Mouse (Mus musculus) thymus, postnatal 4 days (tissue): ENCODE data around the gene Rnf224.

Experiments used
- DNase-seq: peaks from one replicate; pipeline ENCODE4 v3.0.0; 2021

Gene Rnf224

DNA sequence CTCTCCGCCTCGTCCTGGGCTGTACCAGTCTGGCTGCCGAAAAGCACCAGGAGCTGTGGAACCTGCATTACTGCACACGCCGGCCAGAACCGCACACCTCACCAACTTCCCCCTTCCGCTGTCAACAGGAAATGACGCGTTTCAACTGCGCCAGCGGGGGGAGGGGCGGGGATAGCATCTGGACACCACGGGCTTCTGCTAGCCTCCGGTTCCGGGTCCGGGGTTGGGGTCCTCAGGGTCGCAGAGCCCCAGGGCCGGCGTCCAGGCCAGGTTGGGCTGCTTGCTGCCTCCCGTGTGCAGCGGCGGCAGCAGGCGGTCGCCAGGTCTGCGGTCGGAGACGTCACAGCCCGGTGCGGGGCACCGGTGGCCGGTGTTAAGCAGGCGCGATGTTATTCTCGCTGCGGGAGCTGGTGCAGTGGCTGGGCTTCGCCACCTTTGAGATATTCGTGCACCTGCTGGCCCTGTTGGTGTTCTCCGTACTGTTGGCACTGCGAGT lies 18.7 kb upstream of the Rnf224 start, which contains the start of gene Tmem203:
Gene Tmem203, plus strand, starts transcription at position 156 of the 496 bp plus-strand sequence.
- DNase-seq = peak; percentile 91

GRCm38 (mm10) chr2:25252331-25252730 lies 15.7 kb upstream of the Rnf224 start:
- DNase-seq = peak; percentile 62

GRCm38 (mm10) chr2:25246183-25247072 lies 9.8 kb upstream of the Rnf224 start, which contains the start of gene AL732309.1:
Gene AL732309.1 (minus strand): TSS chr2:25246863.
- no peak for DNase-seq

DNA sequence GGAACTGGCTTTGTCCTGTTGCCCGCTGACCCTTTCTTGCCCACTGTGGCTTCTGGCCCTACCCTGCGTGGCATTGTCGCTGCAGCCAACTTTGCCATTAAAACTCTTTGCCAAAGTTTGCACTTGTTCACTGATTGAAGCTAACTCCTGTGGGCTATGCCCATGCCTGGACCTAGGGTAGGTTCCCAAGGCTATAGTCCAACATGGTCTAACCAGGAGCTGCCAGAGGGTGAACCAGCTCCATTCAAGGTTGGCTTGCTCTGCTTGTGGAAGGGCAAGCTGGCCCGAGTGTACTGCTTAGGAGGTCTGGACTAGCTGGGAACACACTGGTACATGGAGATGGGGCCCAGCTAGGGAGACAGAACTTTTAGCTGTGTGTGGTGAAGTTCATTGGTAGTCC lies 7.6 kb upstream of the Rnf224 start:
- DNase-seq = no peak

DNA sequence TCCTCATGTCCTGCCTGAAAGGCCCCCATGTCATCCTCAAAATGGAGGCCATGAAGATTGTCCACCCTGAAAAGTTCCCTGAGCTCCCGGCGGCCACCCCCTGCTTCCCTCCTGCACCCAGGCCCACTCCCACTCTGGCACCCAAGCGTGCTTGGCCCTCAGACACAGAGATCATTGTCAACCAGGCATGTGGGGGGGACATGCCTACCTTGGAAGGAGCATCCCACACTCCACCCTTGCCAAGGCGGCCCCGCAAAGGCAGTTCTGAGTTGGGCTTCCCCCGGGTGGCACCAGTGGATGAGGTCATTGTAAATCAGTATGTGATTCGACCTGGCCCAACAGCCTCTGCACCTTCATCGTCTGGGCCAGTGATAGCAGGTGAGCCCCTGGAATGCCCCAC lies 6.8 kb upstream of the Rnf224 start:
- DNase-seq = no peak

GRCm38 (mm10) chr2:25242101-25242506 lies 5.5 kb upstream of the Rnf224 start, which contains the start of the genes Rnf208 and Cysrt1:
Gene Rnf208 (plus strand): TSS chr2:25242255.
Gene Cysrt1 (minus strand): TSS chr2:25242452.
- DNase-seq = peak; percentile 71

- DNase-seq = no peak
Measured at GRCm38 (mm10) chr2:25241438-25241775, 4.8 kb upstream of the Rnf224 start.

GRCm38 (mm10) chr2:25240723-25241437 lies 4.3 kb upstream of the Rnf224 start:
- DNase-seq = peak; percentile 74

DNA sequence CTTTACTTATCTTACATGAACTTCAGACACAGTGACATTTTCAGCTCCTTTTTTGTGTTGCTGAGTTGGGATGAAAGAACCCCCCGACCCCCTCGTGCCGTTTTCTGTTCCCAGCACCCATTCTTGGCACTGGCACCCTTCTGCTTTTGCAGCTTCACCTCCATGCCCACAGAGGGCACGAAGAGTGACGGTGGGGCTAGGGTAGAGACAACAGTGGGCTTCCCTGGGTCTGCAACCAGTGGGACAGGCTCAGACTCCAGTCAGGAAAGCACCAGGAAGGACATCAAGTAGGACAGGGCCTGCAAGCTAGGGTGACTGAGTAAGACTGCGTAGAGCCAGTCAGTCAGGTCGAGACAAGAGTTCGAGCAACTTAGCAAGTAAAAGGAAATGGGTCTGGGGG lies 3.7 kb upstream of the Rnf224 start:
- no peak for DNase-seq

GRCm38 (mm10) chr2:25239766-25240165 lies 3.2 kb upstream of the Rnf224 start:
- no peak for DNase-seq

DNA sequence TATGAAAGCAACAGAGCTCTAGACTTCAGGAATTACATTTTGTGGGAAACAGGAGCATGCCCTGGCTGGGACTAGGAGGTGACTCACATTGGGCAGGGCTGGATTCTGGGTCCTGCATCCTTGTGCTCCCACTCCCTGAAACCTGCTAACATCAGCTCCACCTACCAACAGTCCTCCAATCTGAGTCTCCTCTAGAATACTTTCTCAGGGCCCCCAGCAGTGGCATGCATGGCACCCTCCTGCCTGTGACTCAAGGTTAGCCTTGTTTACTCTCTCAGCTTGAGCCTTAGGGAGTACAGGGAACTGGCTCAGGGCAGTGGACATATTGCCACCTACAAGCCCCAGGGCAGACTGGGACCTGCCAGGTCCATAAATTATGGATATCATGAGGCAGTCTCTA lies 1.5 kb upstream of the Rnf224 start:
- DNase-seq = no peak

DNA sequence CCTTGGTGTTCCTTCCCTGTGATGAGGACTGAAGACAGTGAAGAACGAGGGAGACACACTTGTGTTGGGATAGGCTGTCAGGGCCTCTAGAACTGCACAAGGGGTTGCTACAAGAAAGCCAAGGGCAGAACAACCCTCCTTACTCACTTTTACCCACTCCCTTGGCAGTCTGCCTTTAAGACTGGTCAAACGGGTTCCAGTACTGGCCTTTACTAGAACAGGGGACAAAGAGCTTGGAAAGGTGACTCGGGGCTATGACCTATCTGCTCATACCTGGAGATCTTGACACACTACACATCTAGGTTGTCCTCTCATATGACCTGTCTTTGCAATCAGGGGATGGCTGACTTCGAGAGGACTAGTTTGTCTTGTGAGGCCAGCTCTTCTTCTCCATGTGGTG lies 935 bp upstream of the Rnf224 start:
- DNase-seq = no peak

- no peak for DNase-seq
Measured at GRCm38 (mm10) chr2:25234551-25235220, 1.9 kb downstream of the Rnf224 start.

- no peak for DNase-seq
Measured at GRCm38 (mm10) chr2:25234050-25234449, 2.5 kb downstream of the Rnf224 start, which contains the start of gene Slc34a3. Gene Slc34a3 (minus strand): TSS chr2:25234364.

DNA sequence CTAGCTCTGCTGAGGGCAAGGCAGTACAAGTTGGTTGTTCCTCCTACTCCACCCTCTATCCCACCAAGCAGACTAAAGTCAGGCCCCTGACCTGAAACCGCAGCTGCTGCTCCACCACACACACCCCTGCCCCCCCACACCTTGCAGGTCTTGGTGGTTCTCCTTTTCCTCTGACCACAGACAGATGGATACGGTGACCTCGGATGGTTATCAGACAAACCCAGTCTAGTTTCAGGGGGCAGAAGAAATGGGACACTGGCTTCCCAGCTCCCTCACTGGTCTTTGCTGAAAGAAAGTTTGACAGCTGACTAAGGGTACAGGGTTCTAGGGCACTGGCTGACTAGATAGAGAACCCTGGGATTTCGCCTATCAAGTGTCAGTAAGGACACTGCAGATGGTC lies 3.2 kb downstream of the Rnf224 start:
- no peak for DNase-seq

DNA sequence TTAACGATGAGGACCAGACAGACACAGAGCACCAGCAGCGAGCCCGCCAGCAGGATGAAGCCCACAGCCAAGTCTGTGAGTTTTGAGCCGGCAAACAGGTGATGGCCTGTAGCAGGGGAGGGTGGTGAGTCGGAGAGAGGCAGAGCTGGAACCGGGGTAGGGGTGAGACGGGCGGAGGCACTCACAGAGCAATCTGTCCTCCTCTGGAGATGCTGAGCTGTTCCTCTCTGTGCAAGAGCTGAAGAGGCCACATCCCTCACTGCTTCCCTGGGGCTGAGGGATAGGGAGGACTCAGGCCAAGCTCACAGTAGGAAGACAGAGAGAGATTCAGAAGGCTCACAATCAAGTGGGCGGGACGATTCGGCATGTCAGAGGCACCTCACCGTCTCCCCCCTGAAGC lies 5.5 kb downstream of the Rnf224 start:
- DNase-seq = no peak

- DNase-seq = no peak
Measured at GRCm38 (mm10) chr2:25230581-25230980, 6.0 kb downstream of the Rnf224 start.

GRCm38 (mm10) chr2:25229582-25229981 lies 7.0 kb downstream of the Rnf224 start:
- no peak for DNase-seq

GRCm38 (mm10) chr2:25228995-25229530 lies 7.5 kb downstream of the Rnf224 start:
- DNase-seq = no peak

- DNase-seq = peak; percentile 95
Measured at GRCm38 (mm10) chr2:25228431-25228889, 8.1 kb downstream of the Rnf224 start.

DNA sequence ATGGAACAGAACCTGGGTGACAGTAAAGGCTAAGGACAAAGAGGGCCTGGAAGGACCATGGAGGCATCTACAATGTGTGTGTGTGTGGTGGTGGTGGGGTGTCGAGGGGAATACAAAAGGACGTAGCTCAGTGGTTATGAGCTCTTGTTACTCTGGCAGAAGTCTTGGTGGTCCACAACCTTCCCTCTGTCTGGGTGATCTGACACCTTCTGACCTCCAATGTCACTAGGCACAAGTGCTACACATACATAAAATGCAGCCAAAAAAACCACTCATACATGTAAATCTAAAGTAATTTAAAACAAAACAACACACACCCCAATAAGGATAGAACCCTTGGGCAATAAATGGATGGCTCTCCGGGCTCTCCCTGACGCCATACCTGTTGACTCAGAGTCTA lies 9.2 kb downstream of the Rnf224 start:
- no peak for DNase-seq

- DNase-seq = no peak
Measured at GRCm38 (mm10) chr2:25226864-25227263, 9.7 kb downstream of the Rnf224 start.
